Mouse (Mus musculus): ENCODE data around the gene Smdt1.

DNA sequence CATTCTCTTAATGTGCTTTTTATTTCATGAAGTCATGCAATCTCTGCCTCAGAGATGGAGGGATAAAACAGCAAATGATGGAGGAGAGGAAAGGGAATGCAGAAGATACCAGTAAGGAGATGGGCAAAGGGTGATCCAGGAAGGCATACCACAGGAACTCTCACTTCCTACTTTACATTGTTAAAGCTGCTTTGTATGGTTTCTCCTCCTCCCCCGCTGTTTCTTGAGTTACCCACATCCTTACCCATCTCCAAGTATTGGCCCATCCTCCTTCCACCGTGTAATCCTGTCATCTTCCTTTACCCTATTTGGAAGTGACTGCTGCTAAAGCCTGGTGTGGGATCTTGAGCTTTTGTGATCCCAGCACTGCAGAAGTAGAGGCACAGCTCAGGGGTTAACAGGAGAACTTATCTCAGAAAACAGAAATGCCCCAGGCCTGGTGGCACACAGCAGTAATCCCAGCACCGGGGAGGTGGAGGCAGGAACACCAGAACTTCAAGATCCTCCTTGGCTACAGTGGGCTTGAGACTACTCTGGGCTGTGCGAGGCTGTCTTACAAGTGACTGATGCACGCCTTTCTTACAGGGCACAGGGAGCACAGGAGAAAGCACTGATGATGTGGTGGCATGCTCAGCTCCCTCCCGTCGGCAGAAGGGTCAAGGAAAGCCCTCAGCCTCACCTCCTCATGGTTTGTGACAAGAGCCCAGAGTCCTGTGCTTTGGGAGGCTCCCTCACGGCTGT, 9.7 kb downstream of the Smdt1 start:
- no peak for TF ChIP-seq POLR2A (IDR thresholded peaks at IDR 0.05; ENCODE audit: low read depth, low read length)
- TF ChIP-seq CTCF (IDR thresholded peaks at IDR 0.05; ENCODE audit: extremely low read depth, insufficient read depth, insufficient read length, insufficient replicate concordance): no peak
